Mouse (Mus musculus): ENCODE measurements around the gene Gm20379. TPM values are rescaled to one million over a fixed set of nuclear protein-coding genes. Genes with fewer than 3 reads are reported as not detected.

Gene Gm20379
- polyA plus RNA-seq (2015; fragmentation: Nextera tagmentation; extraction: Ambion mirVana), result 0.75 and 1.2 TPM in 2 replicates

- H3K27ac ChIP-seq, result no peak within 1 kb of the TSS
- H3K36me3 ChIP-seq, result 0 out of 2 replicates have a peak, but pooled peaks cover 8% of the 10 kb centered on the region
- ATAC-seq (ENCODE audit: insufficient read depth, low FRiP score, low read depth), result no peak
- 97% methylated on average over 11 of the region's 11 CpGs for WGBS
- no peak within 1 kb of the TSS for H3K4me3 ChIP-seq (replicated peaks)
- no peaks in the 10 kb centered on the region for H3K9me3 ChIP-seq
- no peaks in the 10 kb centered on the region for H3K4me1 ChIP-seq
- no peak within 1 kb of the TSS for H3K4me2 ChIP-seq
- no peaks in the 10 kb centered on the region for H3K27me3 ChIP-seq (replicated peaks)
- no peak within 1 kb of the TSS for H3K9ac ChIP-seq
Measured at GRCm38 (mm10) chr13:92305680-92306079, at the start of gene Gm20379. Gene Gm20379 (plus strand): TSS chr13:92305980.

GRCm38 (mm10) chr13:92261329-92261728, 44.5 kb upstream of the Gm20379 start:
- WGBS, result 78% methylated on average over 5 of the region's 5 CpGs
- Histone ChIP-seq H3K27me3 (replicated peaks) (no peaks in the 10 kb centered on the region), H3K4me3 (replicated peaks) (no peak overlapping the region), H3K4me1 (no peaks in the 10 kb centered on the region), H3K36me3 (0 out of 2 replicates have a peak, but pooled peaks cover 2% of the 10 kb centered on the region), H3K9me3 (no peaks in the 10 kb centered on the region), H3K9ac (no peak overlapping the region), H3K27ac (no peak overlapping the region), H3K4me2 (no peak overlapping the region)
- ATAC-seq (ENCODE audit: insufficient read depth, low FRiP score, low read depth), result no peak

GRCm38 (mm10) chr13:92263566-92263965, 42.2 kb upstream of the Gm20379 start:
- Histone ChIP-seq H3K9me3 (no peaks in the 10 kb centered on the region), H3K4me1 (no peaks in the 10 kb centered on the region), H3K36me3 (0 out of 2 replicates have a peak, but pooled peaks cover 2% of the 10 kb centered on the region), H3K4me2 (no peak overlapping the region), H3K27me3 (replicated peaks) (no peaks in the 10 kb centered on the region), H3K4me3 (replicated peaks) (no peak overlapping the region), H3K9ac (no peak overlapping the region), H3K27ac (no peak overlapping the region)
- ATAC-seq (ENCODE audit: insufficient read depth, low FRiP score, low read depth), result no peak
- 82% methylated on average over 6 of the region's 6 CpGs for WGBS

- Histone ChIP-seq H3K9ac (no peak overlapping the region), H3K4me2 (no peak overlapping the region), H3K9me3 (no peaks in the 10 kb centered on the region), H3K4me1 (no peaks in the 10 kb centered on the region), H3K27me3 (replicated peaks) (no peaks in the 10 kb centered on the region), H3K27ac (no peak overlapping the region), H3K36me3 (0 out of 2 replicates have a peak, but pooled peaks cover 2% of the 10 kb centered on the region), H3K4me3 (replicated peaks) (no peak overlapping the region)
- ATAC-seq (ENCODE audit: insufficient read depth, low FRiP score, low read depth), result no peak
- 84% methylated on average over 3 of the region's 3 CpGs for WGBS
Measured at GRCm38 (mm10) chr13:92267076-92267475, 38.7 kb upstream of the Gm20379 start.

- H3K4me3 ChIP-seq (replicated peaks), result no peak overlapping the region
- no peak overlapping the region for H3K9ac ChIP-seq
- no peak for ATAC-seq (ENCODE audit: insufficient read depth, low FRiP score, low read depth)
- H3K27me3 ChIP-seq (replicated peaks), result no peaks in the 10 kb centered on the region
- H3K4me1 ChIP-seq, result no peaks in the 10 kb centered on the region
- no peaks in the 10 kb centered on the region for H3K36me3 ChIP-seq
- H3K4me2 ChIP-seq, result no peak overlapping the region
- H3K9me3 ChIP-seq, result no peaks in the 10 kb centered on the region
- H3K27ac ChIP-seq, result no peak overlapping the region
- 51% methylated on average over 14 of the region's 14 CpGs for WGBS
Measured at GRCm38 (mm10) chr13:92274274-92275198, 31.2 kb upstream of the Gm20379 start.

- Histone ChIP-seq H3K4me1 (no peaks in the 10 kb centered on the region), H3K4me3 (replicated peaks) (no peak overlapping the region), H3K36me3 (no peaks in the 10 kb centered on the region), H3K27ac (no peak overlapping the region), H3K9ac (no peak overlapping the region), H3K4me2 (no peak overlapping the region), H3K27me3 (replicated peaks) (no peaks in the 10 kb centered on the region), H3K9me3 (no peaks in the 10 kb centered on the region)
- WGBS, result 85% methylated on average over 9 of the region's 9 CpGs
- ATAC-seq (ENCODE audit: insufficient read depth, low FRiP score, low read depth), result no peak
Measured at GRCm38 (mm10) chr13:92275292-92275691, 30.5 kb upstream of the Gm20379 start.

GRCm38 (mm10) chr13:92277027-92277426, 28.8 kb upstream of the Gm20379 start:
- no peak overlapping the region for H3K4me3 ChIP-seq (replicated peaks)
- no peaks in the 10 kb centered on the region for H3K36me3 ChIP-seq
- H3K4me2 ChIP-seq, result no peak overlapping the region
- ATAC-seq (ENCODE audit: insufficient read depth, low FRiP score, low read depth), result no peak
- 85% methylated on average over 2 of the region's 2 CpGs for WGBS
- H3K9ac ChIP-seq, result no peak overlapping the region
- H3K27me3 ChIP-seq (replicated peaks), result no peaks in the 10 kb centered on the region
- H3K4me1 ChIP-seq, result no peaks in the 10 kb centered on the region
- H3K9me3 ChIP-seq, result no peaks in the 10 kb centered on the region
- no peak overlapping the region for H3K27ac ChIP-seq

- Histone ChIP-seq H3K4me3 (replicated peaks) (no peak overlapping the region), H3K4me1 (no peaks in the 10 kb centered on the region), H3K27me3 (replicated peaks) (no peaks in the 10 kb centered on the region), H3K4me2 (no peak overlapping the region), H3K27ac (no peak overlapping the region), H3K9me3 (no peaks in the 10 kb centered on the region), H3K9ac (no peak overlapping the region), H3K36me3 (0 out of 2 replicates have a peak, but pooled peaks cover 2% of the 10 kb centered on the region)
- ATAC-seq (ENCODE audit: insufficient read depth, low FRiP score, low read depth), result no peak
- WGBS, result 40% methylated on average over 4 of the region's 4 CpGs
Measured at GRCm38 (mm10) chr13:92291605-92292004, 14.2 kb upstream of the Gm20379 start.

- Histone ChIP-seq H3K4me1 (no peaks in the 10 kb centered on the region), H3K36me3 (0 out of 2 replicates have a peak, but pooled peaks cover 4% of the 10 kb centered on the region), H3K27ac (no peak overlapping the region), H3K9ac (no peak overlapping the region), H3K27me3 (replicated peaks) (no peaks in the 10 kb centered on the region), H3K9me3 (no peaks in the 10 kb centered on the region), H3K4me3 (replicated peaks) (no peak overlapping the region), H3K4me2 (no peak overlapping the region)
- WGBS, result 74% methylated on average over 5 of the region's 5 CpGs
- no peak for ATAC-seq (ENCODE audit: insufficient read depth, low FRiP score, low read depth)
Measured at GRCm38 (mm10) chr13:92293883-92294282, 11.9 kb upstream of the Gm20379 start.

GRCm38 (mm10) chr13:92296490-92296889, 9.3 kb upstream of the Gm20379 start:
- H3K9ac ChIP-seq, result no peak overlapping the region
- no peak overlapping the region for H3K4me3 ChIP-seq (replicated peaks)
- H3K9me3 ChIP-seq, result no peaks in the 10 kb centered on the region
- no peaks in the 10 kb centered on the region for H3K27me3 ChIP-seq (replicated peaks)
- H3K36me3 ChIP-seq, result 0 out of 2 replicates have a peak, but pooled peaks cover 4% of the 10 kb centered on the region
- no peaks in the 10 kb centered on the region for H3K4me1 ChIP-seq
- H3K4me2 ChIP-seq, result no peak overlapping the region
- 93% methylated on average over 4 of the region's 4 CpGs for WGBS
- H3K27ac ChIP-seq, result no peak overlapping the region
- no peak for ATAC-seq (ENCODE audit: insufficient read depth, low FRiP score, low read depth)

- H3K4me3 ChIP-seq (replicated peaks), result no peak overlapping the region
- WGBS, result 79% methylated on average over 2 of the region's 2 CpGs
- H3K27ac ChIP-seq, result no peak overlapping the region
- H3K4me1 ChIP-seq, result no peaks in the 10 kb centered on the region
- ATAC-seq (ENCODE audit: insufficient read depth, low FRiP score, low read depth), result no peak
- no peak overlapping the region for H3K9ac ChIP-seq
- no peak overlapping the region for H3K4me2 ChIP-seq
- 0 out of 2 replicates have a peak, but pooled peaks cover 4% of the 10 kb centered on the region for H3K36me3 ChIP-seq
- no peaks in the 10 kb centered on the region for H3K9me3 ChIP-seq
- H3K27me3 ChIP-seq (replicated peaks), result no peaks in the 10 kb centered on the region
Measured at GRCm38 (mm10) chr13:92297021-92297420, 8.8 kb upstream of the Gm20379 start.

GRCm38 (mm10) chr13:92299522-92299921, 6.3 kb upstream of the Gm20379 start:
- 0 out of 2 replicates have a peak, but pooled peaks cover 4% of the 10 kb centered on the region for H3K36me3 ChIP-seq
- 71% methylated on average over 1 of the region's 1 CpGs for WGBS
- H3K4me2 ChIP-seq, result no peak overlapping the region
- H3K9me3 ChIP-seq, result no peaks in the 10 kb centered on the region
- no peak for ATAC-seq (ENCODE audit: insufficient read depth, low FRiP score, low read depth)
- H3K9ac ChIP-seq, result no peak overlapping the region
- H3K27ac ChIP-seq, result no peak overlapping the region
- no peaks in the 10 kb centered on the region for H3K27me3 ChIP-seq (replicated peaks)
- no peak overlapping the region for H3K4me3 ChIP-seq (replicated peaks)
- no peaks in the 10 kb centered on the region for H3K4me1 ChIP-seq
